Mouse (Mus musculus) liver, embryonic 14.5 days (tissue): ENCODE data around the gene Nodal. TPM values are rescaled to one million over a fixed set of nuclear protein-coding genes. Genes with fewer than 3 reads are reported as not detected.
"Not testable (repeated sequence)": the region's sequence is repeated elsewhere in the genome, so short reads cannot be mapped to it uniquely, and the experiment has no call there.

Experiments used
- ATAC-seq: fragments of 200-750 bp; cut with Nextera tagmentation; 2 replicates; pipeline ENCODE4 v1.8.0; 2017; ENCODE audit warnings: moderate number of reproducible peaks, mild to moderate bottlenecking, moderate library complexity; ENCODE audit not compliant: insufficient read depth
- DNase-seq, 3 experiments: peaks; one replicate each; pipeline ENCODE4 v3.0.0-alpha.2; 2012 to 2013; ENCODE audit warnings: low read depth in 3 of 3, low spot score in 3 of 3
- H3K27ac ChIP-seq: fragments of 300-500 bp; sonication (generic); 2 replicates; pipeline ENCODE4 v1.5.1; 2014; ENCODE audit warnings: moderate library complexity, mild to moderate bottlenecking, control low read depth, inconsistent platforms
- H3K27me3 ChIP-seq: fragments of 300-500 bp; sonication (generic); 2 replicates; pipeline ENCODE4 v1.6.1; 2014; ENCODE audit warnings: mild to moderate bottlenecking, low read length, moderate library complexity; ENCODE audit not compliant: control insufficient read depth, insufficient read depth
- H3K36me3 ChIP-seq: fragments of 300-500 bp; sonication (generic); replicated peaks from 2 replicates; pipeline ENCODE4 v1.6.1; 2014; ENCODE audit warnings: low read depth; ENCODE audit not compliant: control insufficient read depth, insufficient read depth
- H3K4me1 ChIP-seq, 2 experiments: fragments of 200-500 bp in 1 of 2; fragments of 300-500 bp in 1 of 2; sonication (generic) in 1 of 2; replicated peaks; 2 replicates each; pipeline ENCODE4 v1.6.1; 2012 to 2014; ENCODE audit warnings: antibody characterized with exemption in 1 of 2, inconsistent platforms in 1 of 2, low read length in 1 of 2; ENCODE audit not compliant: control insufficient read depth in 2 of 2, insufficient read depth in 2 of 2
- H3K4me2 ChIP-seq: fragments of 300-500 bp; sonication (generic); 2 replicates; pipeline ENCODE4 v1.6.1; 2014; ENCODE audit warnings: low read depth, mild to moderate bottlenecking, control low read depth, moderate library complexity
- H3K4me3 ChIP-seq, 2 experiments: fragments of 200-500 bp in 1 of 2; fragments of 300-500 bp in 1 of 2; sonication (generic) in 1 of 2; 2 replicates each; pipeline ENCODE4 v1.5.1; 2012 to 2014; ENCODE audit warnings: low read depth in 2 of 2, low read length in 2 of 2, mild to moderate bottlenecking in 2 of 2, control low read depth in 1 of 2, inconsistent platforms in 1 of 2, moderate library complexity in 1 of 2; ENCODE audit not compliant: insufficient read depth in 1 of 2
- H3K9ac ChIP-seq: fragments of 300-500 bp; sonication (generic); replicated peaks from 2 replicates; pipeline ENCODE4 v1.6.1; 2014; ENCODE audit warnings: mild to moderate bottlenecking, control low read depth, moderate library complexity
- H3K9me3 ChIP-seq: fragments of 300-500 bp; sonication (generic); 2 replicates; pipeline ENCODE4 v1.6.1; 2016; ENCODE audit warnings: low read length, mixed read lengths; ENCODE audit not compliant: control insufficient read depth
- CTCF ChIP-seq: IDR thresholded peaks from 2 replicates; pipeline ENCODE4 v1.5.1; 2016; ENCODE audit warnings: antibody characterized with exemption, low read depth, control low read depth
- EP300 ChIP-seq: IDR thresholded peaks from 2 replicates; pipeline ENCODE4 v1.6.1; 2016; ENCODE audit warnings: antibody characterized with exemption, low read depth
- WGBS: fragments of 180-500 bp; shearing (Covaris S2); extraction: QIAGEN DNeasy Blood & Tissue Kit; methylation state at CpG from one replicate; pipeline ENCODE4 v1.1.7; 2014; ENCODE audit not compliant: insufficient replicate concordance; 5-methylcytosine and 5-hydroxymethylcytosine counted together
- polyA plus RNA-seq, 2 experiments: library from polyadenylated mRNA; depleted of rRNA in 1 of 2; stranded (reverse) in 1 of 2; unstranded in 1 of 2; fragments of >200 nt; fragmentation: Nextera tagmentation in 1 of 2; extraction: Ambion mirVana in 1 of 2; gene quantifications; 2 replicates each; pipeline versions ENCODE4 v1.2.1 to v1.2.3; 2012 to 2014

Gene Nodal
- polyA plus RNA-seq, 2 experiments = 0.57 to 0.58 TPM

GRCm38 (mm10) chr10:61447581-61448353 lies 30.0 kb downstream of the Nodal start:
- TF ChIP-seq CTCF = no peak
- TF ChIP-seq EP300 = no peak
- Histone ChIP-seq H3K9ac (no peak overlapping the region), H3K4me1 (peaks cover 16 to 42% of the 10 kb centered on the region in 2 experiments), H3K4me2 (peak overlapping the region; percentile 4; the same call in 1 of the 2 replicates), H3K9me3 (no peaks in the 10 kb centered on the region), H3K36me3 (peaks cover 21% of the 10 kb centered on the region), H3K27ac (no peak overlapping the region), H3K27me3 (no peaks in the 10 kb centered on the region), H3K4me3 (no peak overlapping the region)
- whole genome bisulfite sequencing = 80% methylated on average over 10 of the region's 10 CpGs
- DNase-seq (no peak), ATAC-seq (no peak)

GRCm38 (mm10) chr10:61448834-61449233 lies 31.1 kb downstream of the Nodal start:
- no peak for DNase-seq
- TF ChIP-seq CTCF = no peak
- TF ChIP-seq EP300 = no peak
- no peaks in the 10 kb centered on the region for H3K27me3 ChIP-seq
- H3K36me3 ChIP-seq = peaks cover 18% of the 10 kb centered on the region
- H3K27ac ChIP-seq = no peak overlapping the region
- no peak for ATAC-seq
- 39% methylated on average over 3 of the region's 3 CpGs for WGBS
- H3K4me2 ChIP-seq = peak overlapping the region; percentile 32
- H3K9me3 ChIP-seq = no peaks in the 10 kb centered on the region
- peaks cover 16 to 40% of the 10 kb centered on the region in 2 experiments for H3K4me1 ChIP-seq
- no peak overlapping the region for H3K4me3 ChIP-seq
- peak overlapping the region; percentile 37 for H3K9ac ChIP-seq

- H3K36me3 ChIP-seq = peaks cover 12% of the 10 kb centered on the region
- peak overlapping the region; percentile 85 to 97 for H3K4me3 ChIP-seq
- peak overlapping the region; percentile 93 for H3K9ac ChIP-seq
- H3K4me2 ChIP-seq = peak overlapping the region; percentile 76
- peak overlapping the region; percentile 91 for H3K27ac ChIP-seq
- 1% methylated on average over 8 of the region's 8 CpGs for WGBS
- H3K27me3 ChIP-seq = no peaks in the 10 kb centered on the region
- H3K9me3 ChIP-seq = no peaks in the 10 kb centered on the region
- TF ChIP-seq CTCF (no peak), EP300 (no peak)
- DNase-seq (peak; percentile 59 to 70 (median 60)), ATAC-seq (peak; percentile 27)
- peaks cover 16 to 33% of the 10 kb centered on the region in 2 experiments for H3K4me1 ChIP-seq
These were observed 33.7 kb downstream of the Nodal start for GRCm38 (mm10) chr10:61451463-61451930.

- TF ChIP-seq EP300 (no peak), CTCF (peak; percentile 49)
- Histone ChIP-seq H3K4me2 (peak overlapping the region; percentile 76), H3K9ac (peak overlapping the region; percentile 93), H3K27ac (peak overlapping the region; percentile 91), H3K9me3 (no peaks in the 10 kb centered on the region), H3K36me3 (peaks cover 12% of the 10 kb centered on the region), H3K4me3 (peak overlapping the region; percentile 85 to 97), H3K4me1 (peaks cover 16 to 33% of the 10 kb centered on the region in 2 experiments), H3K27me3 (no peaks in the 10 kb centered on the region)
- ATAC-seq (peak; percentile 59), DNase-seq (peak in 1 of 3 experiments; percentile 40)
- under 1% methylated on average over 47 of the region's 62 CpGs for WGBS
These were observed 34.3 kb downstream of the Nodal start for GRCm38 (mm10) chr10:61451931-61452617.

- Histone ChIP-seq H3K4me1 (peaks cover 16 to 33% of the 10 kb centered on the region in 2 experiments), H3K4me3 (peak within 1 kb of the TSS; percentile 85 to 97), H3K9me3 (no peaks in the 10 kb centered on the region), H3K36me3 (peaks cover 12% of the 10 kb centered on the region), H3K4me2 (peak within 1 kb of the TSS; percentile 76), H3K27ac (peak within 1 kb of the TSS; percentile 91), H3K9ac (peak within 1 kb of the TSS; percentile 93), H3K27me3 (no peaks in the 10 kb centered on the region)
- DNase-seq = peak; percentile 96 to 98 (median 97)
- no peak for TF ChIP-seq EP300
- TF ChIP-seq CTCF = no peak
- peak; percentile 97 for ATAC-seq
- under 1% methylated on average over 36 of the region's 36 CpGs for WGBS
These were observed 34.9 kb downstream of the Nodal start, which contains the start of gene Eif4ebp2 for GRCm38 (mm10) chr10:61452645-61453044. Eif4ebp2 (minus strand) TSS chr10:61452661.

GRCm38 (mm10) chr10:61453171-61453570 lies 35.4 kb downstream of the Nodal start:
- ATAC-seq, H3K9ac ChIP-seq, H3K4me3 ChIP-seq, DNase-seq, H3K4me2 ChIP-seq, H3K9me3 ChIP-seq, H3K27ac ChIP-seq, H3K27me3 ChIP-seq: not testable (repeated sequence)
- 53% methylated on average over 3 of the region's 3 CpGs for WGBS
- H3K36me3 ChIP-seq = peaks cover 12% of the 10 kb centered on the region
- peaks cover 16 to 31% of the 10 kb centered on the region in 2 experiments for H3K4me1 ChIP-seq
